Mouse (Mus musculus) heart, adult 2 months (tissue): ENCODE data around the gene Stim1.

Experiments
- CTCF ChIP-seq: fragments of 200-600 bp; IDR thresholded peaks from 2 replicates; pipeline ENCODE4 v1.8.1; 2022; ENCODE audit warnings: antibody characterized with exemption, mild to moderate bottlenecking, moderate library complexity
- EP300 ChIP-seq: fragments of 200-500 bp; IDR thresholded peaks from 2 replicates; pipeline ENCODE4 v1.6.1; 2011; ENCODE audit warnings: low read depth, low read length, control low read depth; ENCODE audit not compliant: insufficient read depth

- TF ChIP-seq EP300 (no peak), CTCF (no peak)
These were observed 218.5 kb downstream of the Stim1 start for GRCm38 (mm10) chr7:102486105-102486504.
